Mouse (Mus musculus) spleen, adult 18-20 months (tissue): ENCODE data around the gene Epn2.
"Not testable (repeated sequence)": the region's sequence is repeated elsewhere in the genome, so short reads cannot be mapped to it uniquely, and the experiment has no call there.

Experiments
- DNase-seq, 2 experiments: peaks; one replicate each; pipeline ENCODE4 v3.0.0; 2022; ENCODE audit warnings: mixed read lengths in 2 of 2

The Epn2 gene

DNA sequence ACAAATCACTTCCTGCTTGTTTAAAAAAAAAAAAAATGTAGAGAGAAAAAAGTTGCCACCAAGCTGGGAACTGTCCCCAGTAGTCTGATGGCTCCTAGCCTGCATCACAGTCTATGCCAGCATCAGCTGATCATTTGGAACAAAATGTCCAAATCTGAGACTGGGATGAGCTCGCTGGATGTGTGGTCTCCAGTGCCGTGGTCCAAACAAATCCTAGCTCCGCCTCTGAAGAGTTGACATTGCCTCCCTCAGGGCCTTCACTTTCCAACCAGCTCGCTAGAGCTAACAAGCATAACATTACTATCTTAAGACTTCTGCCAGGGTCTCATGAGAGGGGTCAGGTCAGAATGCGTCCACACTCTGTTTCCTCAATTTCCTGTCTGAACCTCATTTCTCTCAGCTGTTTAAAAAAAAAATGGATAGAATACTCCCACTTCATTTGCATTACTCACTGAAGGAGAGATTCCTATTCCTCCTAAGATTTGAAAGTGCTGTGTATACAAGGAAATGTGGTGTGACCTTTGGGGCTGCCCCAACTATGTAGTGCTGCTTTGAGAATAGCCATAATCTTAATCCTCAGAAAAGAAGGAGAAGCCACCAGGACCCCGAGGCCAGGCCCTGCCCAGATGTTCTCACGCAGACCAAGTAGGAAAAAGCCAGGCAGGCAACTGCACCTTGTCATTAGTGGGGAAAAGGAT is 11.2 kb upstream of the Epn2 start:
- no peak for DNase-seq

- no peak for DNase-seq
These were observed 5.9 kb upstream of the Epn2 start for GRCm38 (mm10) chr11:61585421-61585820.

DNA sequence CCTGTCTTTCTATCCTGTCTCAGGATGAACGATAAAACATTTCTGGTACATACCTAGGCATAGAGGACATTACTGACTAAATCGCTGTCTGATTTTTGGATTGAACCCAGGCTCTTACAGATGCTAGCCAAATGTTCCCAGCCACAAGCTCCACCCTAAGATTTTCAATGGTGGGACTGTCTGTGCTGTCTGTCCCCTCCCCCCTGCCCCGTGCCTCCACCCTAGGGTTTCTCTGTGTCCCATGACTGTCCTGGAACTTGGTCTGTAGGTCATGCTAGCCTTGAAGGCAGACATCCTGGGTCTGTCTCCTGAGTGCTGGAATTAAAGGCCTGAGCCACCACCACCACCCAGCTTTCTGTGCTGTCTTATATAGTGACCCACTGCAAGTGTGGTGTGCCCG is 5.3 kb upstream of the Epn2 start:
- no peak for DNase-seq

GRCm38 (mm10) chr11:61584096-61584495 is 4.6 kb upstream of the Epn2 start:
- DNase-seq: no peak

DNA sequence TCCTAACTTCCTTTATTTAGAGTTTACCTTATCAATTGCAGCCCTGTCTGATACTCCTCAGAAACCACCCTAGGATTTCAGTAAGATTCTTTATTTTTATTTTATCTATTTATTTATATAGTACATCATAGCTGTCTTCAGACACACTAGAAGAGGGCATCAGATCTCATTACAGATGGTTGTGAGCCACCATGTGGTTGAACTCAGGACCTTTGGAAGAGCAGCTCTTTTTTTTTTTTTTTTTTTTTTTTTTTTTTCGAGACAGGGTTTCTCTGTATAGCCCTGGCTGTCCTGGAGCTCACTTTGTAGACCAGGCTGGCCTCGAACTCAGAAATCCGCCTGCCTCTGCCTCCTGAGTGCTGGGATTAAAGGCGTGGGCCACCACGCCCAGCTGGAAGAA is 3.3 kb upstream of the Epn2 start:
- not testable (repeated sequence) for DNase-seq

GRCm38 (mm10) chr11:61579878-61580381 is 443 bp upstream of the Epn2 start:
- DNase-seq: no peak

- no peak for DNase-seq
These were observed 925 bp downstream of the Epn2 start for GRCm38 (mm10) chr11:61578541-61578982.

DNA sequence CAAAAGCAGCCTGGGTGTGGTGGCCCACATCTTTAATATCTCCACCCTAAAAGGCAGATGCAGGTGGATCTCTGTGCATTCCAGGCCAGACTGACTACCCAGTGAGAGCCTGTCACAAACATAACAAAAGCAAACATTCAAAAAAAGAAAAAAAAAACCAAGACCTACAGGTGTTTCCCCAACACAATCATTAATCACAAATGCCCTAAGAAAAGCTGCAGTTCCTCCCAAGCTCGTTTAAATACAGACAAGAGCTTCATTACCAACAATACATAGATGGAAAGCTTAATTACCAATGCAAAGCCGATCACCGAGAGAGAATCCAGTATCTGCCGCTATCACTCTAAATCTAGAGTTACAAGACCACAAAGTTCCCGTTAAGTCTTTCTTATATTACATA is 1.5 kb downstream of the Epn2 start:
- no peak for DNase-seq

GRCm38 (mm10) chr11:61577349-61577748 is 2.1 kb downstream of the Epn2 start:
- no peak for DNase-seq

DNA sequence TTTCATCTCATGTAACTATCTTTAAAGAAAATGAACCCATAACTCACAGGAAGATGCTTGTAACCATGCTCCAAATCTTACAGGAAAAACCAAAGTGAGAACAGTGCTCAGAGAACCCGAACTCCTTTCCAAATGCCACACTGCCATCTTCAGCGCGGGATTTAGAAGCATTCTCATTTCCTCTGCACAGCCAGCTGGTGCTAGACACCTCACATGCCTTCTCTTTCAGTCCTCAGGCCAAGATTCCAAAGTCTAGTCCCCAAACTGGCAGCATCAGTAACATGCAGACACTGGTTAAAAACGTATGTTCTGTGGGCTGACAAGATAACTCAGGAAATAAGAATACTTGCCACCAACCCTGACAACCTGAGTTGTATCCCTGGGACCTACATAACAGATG is 6.2 kb downstream of the Epn2 start:
- DNase-seq: no peak

- DNase-seq: no peak
These were observed 8.3 kb downstream of the Epn2 start for GRCm38 (mm10) chr11:61571225-61571624.

- DNase-seq: no peak
These were observed 9.8 kb downstream of the Epn2 start for GRCm38 (mm10) chr11:61569671-61570070.

GRCm38 (mm10) chr11:61564566-61564965 is 14.9 kb downstream of the Epn2 start:
- DNase-seq: no peak

GRCm38 (mm10) chr11:61563939-61564338 is 15.5 kb downstream of the Epn2 start:
- no peak for DNase-seq

GRCm38 (mm10) chr11:61562421-61562820 is 17.1 kb downstream of the Epn2 start:
- no peak for DNase-seq

DNA sequence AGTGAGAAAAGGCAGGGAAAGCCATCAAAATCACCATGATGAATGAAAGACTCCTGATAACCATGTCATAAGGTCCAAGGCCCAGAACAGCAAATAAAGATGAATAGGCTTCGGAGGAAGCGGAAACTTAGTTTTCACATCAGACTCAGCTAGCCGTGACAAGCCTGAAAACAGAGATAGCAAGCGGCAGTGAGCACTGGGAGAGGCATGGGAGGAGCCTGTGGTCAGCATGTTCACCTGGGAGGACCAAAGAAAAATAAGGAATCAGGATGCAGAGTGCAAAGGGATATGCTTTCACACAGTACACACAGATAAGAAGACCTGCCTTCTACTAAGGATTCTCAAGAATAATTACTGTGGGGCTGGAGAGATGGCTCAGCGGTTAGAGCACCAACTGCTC is 19.9 kb downstream of the Epn2 start:
- DNase-seq: no peak

DNA sequence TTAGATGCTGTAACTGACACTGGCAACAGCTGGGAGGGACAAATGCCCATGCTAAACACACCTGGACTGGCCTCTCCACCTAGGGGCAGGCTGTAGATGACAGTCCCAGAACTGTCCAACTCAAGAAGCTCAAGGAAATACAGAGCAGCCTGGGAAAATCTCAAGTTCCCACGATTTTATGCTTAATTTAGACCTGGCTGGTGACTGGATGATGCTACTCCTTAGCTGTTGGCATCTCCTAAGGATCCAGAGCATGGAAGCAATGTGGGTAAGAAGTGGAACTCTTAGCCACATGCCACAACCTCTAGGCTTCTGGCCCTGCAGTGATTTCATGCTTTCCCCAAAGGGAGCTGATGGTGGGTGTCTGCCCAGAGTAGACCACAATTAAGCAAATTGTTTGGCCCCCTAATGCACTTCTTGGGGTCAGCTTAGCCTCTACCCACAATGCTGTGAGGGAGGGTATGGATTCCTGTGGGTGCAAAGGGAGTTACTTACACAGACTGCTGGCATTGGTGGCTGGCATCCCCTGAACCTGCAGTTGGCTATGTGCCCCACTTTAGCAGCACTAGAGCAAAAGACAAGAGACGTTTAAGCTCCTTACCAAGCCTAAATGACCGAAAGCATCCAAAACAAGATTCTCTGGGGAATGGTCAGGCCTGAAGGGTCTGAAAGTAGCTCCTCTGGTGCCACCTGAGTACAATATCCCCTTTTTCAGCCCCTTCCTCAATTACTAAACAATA is 26.3 kb downstream of the Epn2 start:
- DNase-seq: no peak

- no peak for DNase-seq
These were observed 28.9 kb downstream of the Epn2 start for GRCm38 (mm10) chr11:61550631-61551030.

DNA sequence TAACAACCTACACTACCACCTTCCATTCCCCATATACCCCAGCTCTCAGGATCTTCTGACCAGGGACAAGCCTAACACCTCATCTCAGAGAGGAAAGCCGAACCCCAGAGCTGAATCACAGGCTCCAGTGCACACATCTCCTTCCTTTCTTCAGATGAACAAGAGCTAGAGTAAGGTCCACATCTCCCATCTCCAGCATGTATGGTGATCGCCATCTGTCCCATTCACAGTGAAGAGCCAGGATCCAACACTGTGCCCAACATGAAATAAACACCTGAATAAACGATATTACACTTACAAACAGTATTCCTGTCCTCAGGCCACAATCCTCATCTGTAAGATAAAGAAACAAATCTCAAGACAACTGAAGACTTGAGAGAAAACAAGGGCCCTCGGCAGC is 31.8 kb downstream of the Epn2 start:
- no peak for DNase-seq

DNA sequence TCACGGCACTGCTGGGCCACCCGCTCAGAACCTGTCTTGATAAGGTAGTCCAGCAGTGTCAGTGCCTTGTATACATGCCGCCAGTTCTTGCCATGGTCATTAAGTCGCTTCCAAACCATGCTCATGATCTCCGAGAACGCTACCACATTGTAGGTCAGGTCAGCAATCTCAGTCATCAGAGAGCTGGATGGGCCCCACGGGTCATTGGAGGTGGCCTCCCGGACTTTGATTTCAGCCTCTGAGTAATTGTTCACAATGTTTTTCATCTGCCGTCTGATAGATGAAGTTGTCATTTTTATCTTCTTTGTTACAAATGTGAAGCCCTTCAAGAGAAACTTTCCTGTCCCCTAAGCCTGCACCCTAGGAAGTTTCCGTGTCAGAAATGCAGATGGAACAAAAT is 33.0 kb downstream of the Epn2 start:
- no peak for DNase-seq

DNA sequence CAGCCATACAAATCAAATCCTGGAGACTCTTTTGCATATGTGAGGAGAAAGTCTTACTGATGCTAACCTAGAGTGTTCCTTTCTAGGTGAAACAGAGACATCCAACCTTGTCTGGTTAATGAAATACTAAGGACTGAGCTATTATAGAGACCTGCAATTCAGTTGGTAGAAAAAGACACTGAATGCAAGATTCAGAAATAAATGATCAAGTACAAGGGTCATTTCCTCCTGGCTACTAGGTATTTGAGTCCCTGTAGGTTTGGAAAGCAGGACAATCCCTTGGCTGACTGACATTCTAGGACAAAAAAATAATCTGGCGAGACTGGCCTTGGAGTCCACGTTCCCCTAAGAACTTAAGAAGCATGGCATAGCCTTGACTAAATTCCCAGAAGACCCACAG is 33.9 kb downstream of the Epn2 start:
- DNase-seq: no peak

DNA sequence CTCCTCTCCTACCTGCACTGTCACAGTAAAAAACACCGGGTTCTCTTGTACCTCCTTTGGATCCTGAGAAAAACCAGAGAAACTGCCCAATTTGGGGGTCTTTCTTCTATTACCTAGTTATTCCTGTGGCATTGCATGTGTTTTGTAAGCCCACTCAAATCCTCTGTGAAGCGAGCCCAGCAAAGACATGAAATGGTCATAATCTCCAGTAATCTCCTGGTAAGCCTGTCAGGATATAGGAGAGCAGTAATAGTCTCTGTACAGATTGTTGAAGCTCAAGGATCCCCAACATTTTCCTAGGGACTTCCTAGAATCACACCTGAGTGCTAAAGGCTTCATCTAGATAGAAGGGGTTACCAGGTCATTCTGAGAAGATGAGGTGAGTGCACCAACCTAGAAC is 38.4 kb downstream of the Epn2 start:
- DNase-seq: no peak

DNA sequence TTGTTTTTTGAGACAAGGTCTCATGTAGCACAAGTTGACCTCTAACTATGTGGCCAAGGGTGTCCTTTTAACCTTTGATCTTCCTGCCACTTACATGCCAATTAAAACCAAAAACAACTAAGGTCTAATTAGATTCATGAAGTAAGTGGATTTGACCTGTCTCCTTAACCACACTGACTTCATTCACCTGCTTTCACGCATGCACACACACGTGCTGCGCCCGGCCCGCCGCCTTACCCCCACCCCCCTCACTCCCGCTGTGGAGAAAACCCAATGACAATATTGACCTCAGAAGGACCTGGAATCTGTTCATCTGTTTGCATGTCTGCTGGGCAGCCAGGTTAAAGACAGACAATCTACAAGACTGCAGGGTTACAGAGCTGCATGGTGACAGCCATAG is 38.8 kb downstream of the Epn2 start:
- DNase-seq: no peak

DNA sequence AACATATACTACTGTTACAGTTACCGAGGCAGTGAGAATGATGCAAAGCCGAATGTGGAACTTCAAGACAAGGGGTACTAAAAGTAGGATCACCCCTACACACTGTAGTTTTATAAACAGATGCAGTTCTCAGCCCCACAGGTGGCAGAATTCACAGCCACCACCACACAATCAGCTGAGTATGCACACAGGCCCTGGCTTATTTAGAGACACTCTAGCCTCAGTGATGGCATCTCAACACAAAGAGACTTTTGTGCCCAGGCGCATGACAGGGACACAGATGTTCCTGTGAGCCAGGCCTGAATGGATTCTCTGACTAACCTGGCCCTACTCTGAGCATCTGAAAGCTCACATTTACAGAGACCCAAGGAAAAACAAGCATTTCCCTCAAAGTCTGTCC is 42.1 kb downstream of the Epn2 start:
- DNase-seq: no peak
